Mouse (Mus musculus): ENCODE measurements around the gene Ttll12. TPM values are rescaled to one million over a fixed set of nuclear protein-coding genes. Genes with fewer than 3 reads are reported as not detected.

Ttll12 gene
- total and polyA plus RNA-seq, 3 experiments, result 21.9 to 40.0 (median 31.1) TPM

Other genes with a start within 250 kb of the Ttll12 start
- 21.7 and 23.7 TPM in 2 replicates for gene Arfgap3, start 244.9 kb downstream of the Ttll12 start, total RNA-seq (2012; rRNA removed)
- gene Arfgap3, start 244.9 kb downstream of the Ttll12 start, total RNA-seq (2014; rRNA removed), result 17.9 and 20.3 TPM in 2 replicates
- gene Arfgap3, start 244.9 kb downstream of the Ttll12 start, polyA plus RNA-seq (2012; ENCODE audit: insufficient read length, low read depth), result 11.0 and 13.8 TPM in 2 replicates
- gene Pacsin2, start 130.6 kb downstream of the Ttll12 start, total RNA-seq (2012; rRNA removed), result 47.9 and 48.4 TPM in 2 replicates
- gene Pacsin2, start 130.6 kb downstream of the Ttll12 start, total RNA-seq (2014; rRNA removed), result 53.6 and 53.7 TPM in 2 replicates
- gene Pacsin2, start 130.6 kb downstream of the Ttll12 start, polyA plus RNA-seq (2012; ENCODE audit: insufficient read length, low read depth), result 85.5 and 99.3 TPM in 2 replicates
- 4.1 and 4.9 TPM in 2 replicates for gene Ttll1, start 84.3 kb downstream of the Ttll12 start, total RNA-seq (2012; rRNA removed)
- gene Ttll1, start 84.3 kb downstream of the Ttll12 start, total RNA-seq (2014; rRNA removed), result 2.4 and 2.5 TPM in 2 replicates
- gene Ttll1, start 84.3 kb downstream of the Ttll12 start, polyA plus RNA-seq (2012; ENCODE audit: insufficient read length, low read depth), result 8.6 and 9.9 TPM in 2 replicates
- gene Bik, start 68.3 kb downstream of the Ttll12 start, total RNA-seq (2012; rRNA removed), result 0.13 TPM in 1 of 2 replicates, not detected in the other
- 0.61 TPM in 1 of 2 replicates, not detected in the other for gene Bik, start 68.3 kb downstream of the Ttll12 start, total RNA-seq (2014; rRNA removed)
- gene Bik, start 68.3 kb downstream of the Ttll12 start, polyA plus RNA-seq (2012; ENCODE audit: insufficient read length, low read depth), result 0.50 and 0.87 TPM in 2 replicates
- 66.1 and 70.3 TPM in 2 replicates for gene Tspo, start 31.6 kb downstream of the Ttll12 start, total RNA-seq (2012; rRNA removed)
- gene Tspo, start 31.6 kb downstream of the Ttll12 start, total RNA-seq (2014; rRNA removed), result 40.9 and 42.4 TPM in 2 replicates
- 20.8 and 22.9 TPM in 2 replicates for gene Tspo, start 31.6 kb downstream of the Ttll12 start, polyA plus RNA-seq (2012; ENCODE audit: insufficient read length, low read depth)
- gene Mcat, start 31.4 kb downstream of the Ttll12 start, total RNA-seq (2012; rRNA removed), result 38.6 and 41.2 TPM in 2 replicates
- 37.5 and 41.6 TPM in 2 replicates for gene Mcat, start 31.4 kb downstream of the Ttll12 start, total RNA-seq (2014; rRNA removed)
- gene Mcat, start 31.4 kb downstream of the Ttll12 start, polyA plus RNA-seq (2012; ENCODE audit: insufficient read length, low read depth), result 28.4 and 28.5 TPM in 2 replicates
- not detected in 2 replicates for gene Scube1, start 129.9 kb upstream of the Ttll12 start, total RNA-seq (2012; rRNA removed)
- not detected in 2 replicates for gene Scube1, start 129.9 kb upstream of the Ttll12 start, total RNA-seq (2014; rRNA removed)
- not detected in 2 replicates for gene Scube1, start 129.9 kb upstream of the Ttll12 start, polyA plus RNA-seq (2012; ENCODE audit: insufficient read length, low read depth)
- 0.21 and 0.42 TPM in 2 replicates for gene Mpped1, start 184.3 kb upstream of the Ttll12 start, total RNA-seq (2012; rRNA removed)
- 0.07 TPM in 1 of 2 replicates, not detected in the other for gene Mpped1, start 184.3 kb upstream of the Ttll12 start, total RNA-seq (2014; rRNA removed)
- not detected in 2 replicates for gene Mpped1, start 184.3 kb upstream of the Ttll12 start, polyA plus RNA-seq (2012; ENCODE audit: insufficient read length, low read depth)